Mouse (Mus musculus) kidney, adult 2 months (tissue): ENCODE data around the gene Abi2.

Experiments used
- CTCF ChIP-seq: fragments of 200-500 bp; conservative IDR thresholded peaks from 2 replicates; pipeline ENCODE4 v1.5.1; 2011; ENCODE audit warnings: low read depth, mild to moderate bottlenecking, control low read depth, low read length, moderate library complexity, mixed read lengths; ENCODE audit not compliant: insufficient read depth, insufficient read length
- POLR2A ChIP-seq: fragments of 200-500 bp; IDR thresholded peaks from one replicate; pipeline ENCODE4 v1.6.1; 2011; ENCODE audit warnings: low read depth, low read length, control low read depth

DNA sequence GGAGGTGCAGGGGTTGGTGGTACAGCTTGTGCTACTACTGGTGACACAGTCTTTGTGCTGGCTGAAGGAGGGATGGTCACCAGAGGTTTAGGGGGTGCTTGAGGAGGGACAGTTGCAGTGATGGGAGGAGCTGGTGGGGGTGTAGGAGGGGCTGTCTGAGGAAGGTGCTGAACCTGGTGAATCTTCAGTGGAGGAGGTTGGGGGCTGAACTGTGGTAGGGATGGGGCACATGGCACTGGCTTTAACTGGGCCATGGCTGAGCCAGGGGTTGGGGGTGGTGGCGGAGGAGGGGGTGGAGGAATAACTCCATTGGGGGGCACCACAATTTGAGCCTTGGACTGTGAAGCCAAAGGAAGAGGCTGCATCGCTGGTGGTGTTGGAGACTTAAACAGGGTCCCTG lies 80.2 kb downstream of the Abi2 start:
- no peak for TF ChIP-seq CTCF
- TF ChIP-seq POLR2A = no peak
